Mouse (Mus musculus): Measurements from ENCODE around the gene Ptchd3.
A peak's percentile ranks its signal among the peaks of the same experiment; 100 is the strongest.

Gene Ptchd3

GRCm38 (mm10) chr11:121829947-121830346, at the start of gene Ptchd3:
Gene Ptchd3 (plus strand): TSS chr11:121830247.
- no peak for DNase-seq (ENCODE audit: low spot score in 2 of 2)

- DNase-seq (ENCODE audit: low spot score in 2 of 2) = no peak
Observed at GRCm38 (mm10) chr11:121781831-121782230, 48.2 kb upstream of the Ptchd3 start.

GRCm38 (mm10) chr11:121787456-121787855, 42.6 kb upstream of the Ptchd3 start:
- no peak for DNase-seq (ENCODE audit: low spot score in 2 of 2)

GRCm38 (mm10) chr11:121789566-121789965, 40.5 kb upstream of the Ptchd3 start:
- DNase-seq (ENCODE audit: low spot score in 2 of 2) = no peak

GRCm38 (mm10) chr11:121790671-121791094, 39.4 kb upstream of the Ptchd3 start:
- DNase-seq (ENCODE audit: low spot score in 2 of 2) = peak; percentile 62 to 69

- DNase-seq (ENCODE audit: low spot score in 2 of 2) = no peak
Observed at GRCm38 (mm10) chr11:121791446-121791845, 38.6 kb upstream of the Ptchd3 start.

GRCm38 (mm10) chr11:121791991-121792390, 38.1 kb upstream of the Ptchd3 start:
- no peak for DNase-seq (ENCODE audit: low spot score in 2 of 2)

GRCm38 (mm10) chr11:121793530-121793929, 36.5 kb upstream of the Ptchd3 start:
- no peak for DNase-seq (ENCODE audit: low spot score in 2 of 2)

GRCm38 (mm10) chr11:121794186-121794585, 35.9 kb upstream of the Ptchd3 start:
- DNase-seq (ENCODE audit: low spot score in 2 of 2) = no peak

GRCm38 (mm10) chr11:121794591-121795199, 35.4 kb upstream of the Ptchd3 start:
- peak; percentile 26 to 40 for DNase-seq (ENCODE audit: low spot score in 2 of 2)

- DNase-seq (ENCODE audit: low spot score in 2 of 2) = no peak
Observed at GRCm38 (mm10) chr11:121795978-121796377, 34.1 kb upstream of the Ptchd3 start.

- DNase-seq (ENCODE audit: low spot score in 2 of 2) = no peak
Observed at GRCm38 (mm10) chr11:121798591-121798990, 31.5 kb upstream of the Ptchd3 start.

- DNase-seq (ENCODE audit: low spot score in 2 of 2) = no peak
Observed at GRCm38 (mm10) chr11:121799746-121800299, 30.2 kb upstream of the Ptchd3 start.

GRCm38 (mm10) chr11:121802743-121803142, 27.3 kb upstream of the Ptchd3 start:
- DNase-seq (ENCODE audit: low spot score in 2 of 2) = no peak

GRCm38 (mm10) chr11:121804258-121805027, 25.6 kb upstream of the Ptchd3 start:
- no peak for DNase-seq (ENCODE audit: low spot score in 2 of 2)

GRCm38 (mm10) chr11:121808204-121808852, 21.7 kb upstream of the Ptchd3 start:
- DNase-seq (ENCODE audit: low spot score in 2 of 2) = peak; percentile 76 to 84

- no peak for DNase-seq (ENCODE audit: low spot score in 2 of 2)
Observed at GRCm38 (mm10) chr11:121808866-121809265, 21.2 kb upstream of the Ptchd3 start.

GRCm38 (mm10) chr11:121845923-121846322, 15.9 kb downstream of the Ptchd3 start:
- no peak for DNase-seq (ENCODE audit: low spot score in 2 of 2)

GRCm38 (mm10) chr11:121847790-121848299, 17.8 kb downstream of the Ptchd3 start:
- peak; percentile 58 to 67 for DNase-seq (ENCODE audit: low spot score in 2 of 2)
